Mouse (Mus musculus): ENCODE results near the gene Atp1a1. TPM values are rescaled to one million over a fixed set of nuclear protein-coding genes. Genes with fewer than 3 reads are reported as not detected.

The Atp1a1 gene
- polyA plus RNA-seq, 1 experiment from 2014 or later: 136 TPM

GRCm38 (mm10) chr3:101544116-101544515 is 60.4 kb downstream of the Atp1a1 start:
- H3K9ac ChIP-seq (ENCODE audit: low read depth, low read length): no peak overlapping the region
- no peak for ATAC-seq (replicated peaks; ENCODE audit: low FRiP score)
- no peaks in the 10 kb centered on the region for H3K9me3 ChIP-seq (ENCODE audit: control insufficient read depth, low read length)
- H3K4me1 ChIP-seq (replicated peaks; ENCODE audit: control insufficient read depth, insufficient read depth, low read length): no peaks in the 10 kb centered on the region
- H3K27me3 ChIP-seq (replicated peaks; ENCODE audit: control insufficient read depth, insufficient read depth, low read length): no peaks in the 10 kb centered on the region
- no peak for DNase-seq (ENCODE audit: low spot score)
- no peak overlapping the region for H3K27ac ChIP-seq (ENCODE audit: low read depth, low read length)
- 53% methylated on average over 7 of the region's 7 CpGs for WGBS
- no peaks in the 10 kb centered on the region for H3K36me3 ChIP-seq (ENCODE audit: control insufficient read depth, insufficient read depth, low read length)
- H3K4me2 ChIP-seq: no peak overlapping the region
- H3K4me3 ChIP-seq (ENCODE audit: low read depth, low read length): no peak overlapping the region

GRCm38 (mm10) chr3:101541571-101541970 is 62.9 kb downstream of the Atp1a1 start:
- Histone ChIP-seq H3K9me3 (ENCODE audit: control insufficient read depth, low read length) (no peaks in the 10 kb centered on the region), H3K36me3 (ENCODE audit: control insufficient read depth, insufficient read depth, low read length) (no peaks in the 10 kb centered on the region), H3K4me3 (ENCODE audit: low read depth, low read length) (no peak overlapping the region), H3K4me2 (no peak overlapping the region), H3K27me3 (replicated peaks; ENCODE audit: control insufficient read depth, insufficient read depth, low read length) (no peaks in the 10 kb centered on the region), H3K9ac (ENCODE audit: low read depth, low read length) (no peak overlapping the region), H3K27ac (ENCODE audit: low read depth, low read length) (no peak overlapping the region), H3K4me1 (replicated peaks; ENCODE audit: control insufficient read depth, insufficient read depth, low read length) (no peaks in the 10 kb centered on the region)
- ATAC-seq (replicated peaks; ENCODE audit: low FRiP score) (no peak), DNase-seq (ENCODE audit: low spot score) (no peak)
- WGBS: 76% methylated on average over 6 of the region's 6 CpGs

DNA sequence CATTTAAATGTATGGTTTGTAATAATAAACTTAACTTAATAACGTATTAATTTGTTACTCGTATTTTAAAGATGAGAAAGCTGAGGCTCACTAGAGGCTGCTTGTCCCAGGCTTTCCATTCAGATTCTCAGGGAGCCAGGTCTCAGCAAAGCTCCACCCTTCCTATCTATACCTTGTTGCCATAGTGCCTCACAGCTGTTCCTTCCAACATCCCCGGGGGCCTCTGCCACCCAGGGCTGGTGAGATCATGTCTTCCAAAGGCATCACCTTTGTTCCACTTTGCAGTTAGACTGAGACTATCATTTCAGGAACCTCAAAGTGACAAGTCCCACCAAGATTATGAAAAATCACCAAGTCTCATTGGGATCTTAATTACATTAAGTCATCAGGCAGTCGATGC is 63.9 kb downstream of the Atp1a1 start:
- 74% methylated on average over 4 of the region's 4 CpGs for WGBS
- Histone ChIP-seq H3K27ac (ENCODE audit: low read depth, low read length) (no peak overlapping the region), H3K36me3 (ENCODE audit: control insufficient read depth, insufficient read depth, low read length) (no peaks in the 10 kb centered on the region), H3K4me2 (no peak overlapping the region), H3K9ac (ENCODE audit: low read depth, low read length) (no peak overlapping the region), H3K4me3 (ENCODE audit: low read depth, low read length) (no peak overlapping the region), H3K9me3 (ENCODE audit: control insufficient read depth, low read length) (no peaks in the 10 kb centered on the region), H3K4me1 (replicated peaks; ENCODE audit: control insufficient read depth, insufficient read depth, low read length) (no peaks in the 10 kb centered on the region), H3K27me3 (replicated peaks; ENCODE audit: control insufficient read depth, insufficient read depth, low read length) (no peaks in the 10 kb centered on the region)
- no peak for ATAC-seq (replicated peaks; ENCODE audit: low FRiP score)
- no peak for DNase-seq (ENCODE audit: low spot score)

- H3K36me3 ChIP-seq (ENCODE audit: control insufficient read depth, insufficient read depth, low read length): no peaks in the 10 kb centered on the region
- no peaks in the 10 kb centered on the region for H3K4me1 ChIP-seq (replicated peaks; ENCODE audit: control insufficient read depth, insufficient read depth, low read length)
- no peak overlapping the region for H3K4me3 ChIP-seq (ENCODE audit: low read depth, low read length)
- no peaks in the 10 kb centered on the region for H3K9me3 ChIP-seq (ENCODE audit: control insufficient read depth, low read length)
- H3K4me2 ChIP-seq: no peak overlapping the region
- DNase-seq (ENCODE audit: low spot score) (no peak), ATAC-seq (replicated peaks; ENCODE audit: low FRiP score) (no peak)
- no peak overlapping the region for H3K27ac ChIP-seq (ENCODE audit: low read depth, low read length)
- no peaks in the 10 kb centered on the region for H3K27me3 ChIP-seq (replicated peaks; ENCODE audit: control insufficient read depth, insufficient read depth, low read length)
- 85% methylated on average over 7 of the region's 7 CpGs for WGBS
- H3K9ac ChIP-seq (ENCODE audit: low read depth, low read length): no peak overlapping the region
These were observed 68.2 kb downstream of the Atp1a1 start for GRCm38 (mm10) chr3:101536322-101536721.

DNA sequence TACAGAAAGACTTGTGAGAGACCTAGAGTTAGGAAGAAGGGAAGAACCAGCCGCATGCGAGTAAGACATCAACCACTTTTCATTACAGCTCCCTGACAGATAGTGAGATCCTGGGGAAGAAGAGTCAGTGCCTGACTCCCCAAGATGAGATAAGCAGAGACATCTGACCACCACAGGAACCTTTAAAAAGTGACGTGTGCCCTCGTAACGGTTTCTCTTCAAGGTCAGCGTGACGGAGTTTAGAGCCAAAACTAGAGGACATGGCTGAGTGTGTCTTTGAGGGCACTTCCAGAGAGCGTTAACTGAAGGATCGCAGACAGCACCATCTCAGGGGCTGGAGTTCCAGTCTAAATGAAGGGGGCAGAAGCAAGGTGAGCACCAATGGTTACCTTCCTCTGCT is 70.2 kb downstream of the Atp1a1 start:
- WGBS: 55% methylated on average over 9 of the region's 9 CpGs
- H3K9ac ChIP-seq (ENCODE audit: low read depth, low read length): no peak overlapping the region
- H3K36me3 ChIP-seq (ENCODE audit: control insufficient read depth, insufficient read depth, low read length): no peaks in the 10 kb centered on the region
- DNase-seq (ENCODE audit: low spot score) (no peak), ATAC-seq (replicated peaks; ENCODE audit: low FRiP score) (no peak)
- no peak overlapping the region for H3K27ac ChIP-seq (ENCODE audit: low read depth, low read length)
- H3K4me3 ChIP-seq (ENCODE audit: low read depth, low read length): no peak overlapping the region
- no peaks in the 10 kb centered on the region for H3K27me3 ChIP-seq (replicated peaks; ENCODE audit: control insufficient read depth, insufficient read depth, low read length)
- H3K4me2 ChIP-seq: no peak overlapping the region
- H3K4me1 ChIP-seq (replicated peaks; ENCODE audit: control insufficient read depth, insufficient read depth, low read length): no peaks in the 10 kb centered on the region
- H3K9me3 ChIP-seq (ENCODE audit: control insufficient read depth, low read length): no peaks in the 10 kb centered on the region

DNA sequence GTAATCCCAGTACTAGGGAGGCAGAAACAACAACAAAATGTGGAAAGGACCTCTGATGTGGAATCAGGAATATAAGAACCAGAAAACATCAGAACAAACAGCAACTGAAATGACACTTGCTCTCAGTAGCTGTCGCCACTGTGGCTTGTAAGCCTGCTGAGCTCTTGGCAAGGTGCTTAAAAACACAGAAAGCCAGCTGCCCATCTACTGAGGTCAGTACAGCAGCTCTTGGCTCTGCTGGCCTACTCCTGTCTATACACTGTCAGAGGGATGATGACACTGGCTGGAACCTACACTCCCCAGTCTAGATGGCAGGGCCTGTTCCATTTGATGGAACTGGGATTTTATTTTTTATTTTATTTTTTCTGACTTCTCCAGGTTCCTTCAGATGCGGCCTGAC is 71.1 kb downstream of the Atp1a1 start:
- Histone ChIP-seq H3K36me3 (ENCODE audit: control insufficient read depth, insufficient read depth, low read length) (no peaks in the 10 kb centered on the region), H3K4me2 (no peak overlapping the region), H3K9me3 (ENCODE audit: control insufficient read depth, low read length) (no peaks in the 10 kb centered on the region), H3K27me3 (replicated peaks; ENCODE audit: control insufficient read depth, insufficient read depth, low read length) (no peaks in the 10 kb centered on the region), H3K27ac (ENCODE audit: low read depth, low read length) (no peak overlapping the region), H3K4me1 (replicated peaks; ENCODE audit: control insufficient read depth, insufficient read depth, low read length) (no peaks in the 10 kb centered on the region), H3K4me3 (ENCODE audit: low read depth, low read length) (no peak overlapping the region), H3K9ac (ENCODE audit: low read depth, low read length) (no peak overlapping the region)
- DNase-seq (ENCODE audit: low spot score) (no peak), ATAC-seq (replicated peaks; ENCODE audit: low FRiP score) (no peak)
- 80% methylated on average over 2 of the region's 2 CpGs for WGBS

- Histone ChIP-seq H3K4me3 (ENCODE audit: low read depth, low read length) (no peak overlapping the region), H3K4me1 (replicated peaks; ENCODE audit: control insufficient read depth, insufficient read depth, low read length) (peaks cover 5% of the 10 kb centered on the region; the same call in 1 of the 2 replicates)
These were observed 73.6 kb downstream of the Atp1a1 start for GRCm38 (mm10) chr3:101530928-101531327.

GRCm38 (mm10) chr3:101528900-101529594 is 75.4 kb downstream of the Atp1a1 start:
- H3K27ac ChIP-seq (ENCODE audit: low read depth, low read length): no peak overlapping the region
- ATAC-seq (replicated peaks; ENCODE audit: low FRiP score) (no peak), DNase-seq (ENCODE audit: low spot score) (no peak)
- H3K4me2 ChIP-seq: no peak overlapping the region
- H3K9ac ChIP-seq (ENCODE audit: low read depth, low read length): no peak overlapping the region
- H3K9me3 ChIP-seq (ENCODE audit: control insufficient read depth, low read length): no peaks in the 10 kb centered on the region
- H3K27me3 ChIP-seq (replicated peaks; ENCODE audit: control insufficient read depth, insufficient read depth, low read length): no peaks in the 10 kb centered on the region
- H3K4me3 ChIP-seq (ENCODE audit: low read depth, low read length): no peak overlapping the region
- no peaks in the 10 kb centered on the region for H3K36me3 ChIP-seq (ENCODE audit: control insufficient read depth, insufficient read depth, low read length)
- 48% methylated on average over 8 of the region's 8 CpGs for WGBS
- H3K4me1 ChIP-seq (replicated peaks; ENCODE audit: control insufficient read depth, insufficient read depth, low read length): peaks cover 5% of the 10 kb centered on the region; the same call in 1 of the 2 replicates

More at GRCm38 (mm10) chr3:101530928-101531327, 73.6 kb downstream of the Atp1a1 start:
- Histone ChIP-seq H3K9ac (ENCODE audit: low read depth, low read length) (no peak overlapping the region), H3K36me3 (ENCODE audit: control insufficient read depth, insufficient read depth, low read length) (no peaks in the 10 kb centered on the region), H3K27me3 (replicated peaks; ENCODE audit: control insufficient read depth, insufficient read depth, low read length) (no peaks in the 10 kb centered on the region), H3K4me2 (no peak overlapping the region), H3K27ac (ENCODE audit: low read depth, low read length) (no peak overlapping the region), H3K9me3 (ENCODE audit: control insufficient read depth, low read length) (no peaks in the 10 kb centered on the region)
- DNase-seq (ENCODE audit: low spot score): no peak
- 79% methylated on average over 10 of the region's 10 CpGs for WGBS
- no peak for ATAC-seq (replicated peaks; ENCODE audit: low FRiP score)

GRCm38 (mm10) chr3:101528157-101528899 is 76.2 kb downstream of the Atp1a1 start:
- ATAC-seq (replicated peaks; ENCODE audit: low FRiP score) (no peak), DNase-seq (ENCODE audit: low spot score) (no peak)
- WGBS: 49% methylated on average over 7 of the region's 8 CpGs
- Histone ChIP-seq H3K9me3 (ENCODE audit: control insufficient read depth, low read length) (no peaks in the 10 kb centered on the region), H3K27me3 (replicated peaks; ENCODE audit: control insufficient read depth, insufficient read depth, low read length) (no peaks in the 10 kb centered on the region), H3K4me1 (replicated peaks; ENCODE audit: control insufficient read depth, insufficient read depth, low read length) (peaks cover 5% of the 10 kb centered on the region; the same call in 1 of the 2 replicates), H3K4me3 (ENCODE audit: low read depth, low read length) (no peak overlapping the region), H3K9ac (ENCODE audit: low read depth, low read length) (no peak overlapping the region), H3K36me3 (ENCODE audit: control insufficient read depth, insufficient read depth, low read length) (no peaks in the 10 kb centered on the region), H3K27ac (ENCODE audit: low read depth, low read length) (no peak overlapping the region), H3K4me2 (no peak overlapping the region)

Measured in liver, embryonic 11.5 days (tissue).